Mouse (Mus musculus): ENCODE measurements around the gene Hcn4.

GRCm38 (mm10) chr9:58798155-58798554 is 25.1 kb upstream of the Hcn4 start:
- TF ChIP-seq CTCF (IDR thresholded peaks at IDR 0.05; ENCODE audit: low read depth, low read length) (no peak), GATA1 (IDR thresholded peaks at IDR 0.05; ENCODE audit: borderline replicate concordance, low read length) (no peak)

All from G1E (cell line).